Mouse (Mus musculus) testis, adult 2 months (tissue): ENCODE results near the gene E4f1. TPM values are rescaled to one million over a fixed set of nuclear protein-coding genes. Genes with fewer than 3 reads are reported as not detected.
A peak's percentile ranks its signal among the peaks of the same experiment; 100 is the strongest.

Experiments
- H3K27ac ChIP-seq: fragments of 200-500 bp; 2 replicates; pipeline ENCODE4 v1.5.1; 2012; ENCODE audit warnings: low read depth, low read length; ENCODE audit not compliant: control insufficient read depth, insufficient read depth
- H3K27me3 ChIP-seq: fragments of 200-500 bp; 2 replicates; pipeline ENCODE4 v1.6.1; 2012; ENCODE audit warnings: mild to moderate bottlenecking, low read length, moderate library complexity; ENCODE audit not compliant: control insufficient read depth, insufficient read depth
- H3K36me3 ChIP-seq: fragments of 200-500 bp; 2 replicates; pipeline ENCODE4 v1.6.1; 2012; ENCODE audit warnings: mild to moderate bottlenecking, low read length; ENCODE audit not compliant: control insufficient read depth, insufficient read depth
- H3K4me1 ChIP-seq: fragments of 200-500 bp; 2 replicates; pipeline ENCODE4 v1.6.1; 2012; ENCODE audit warnings: low read length; ENCODE audit not compliant: control insufficient read depth, insufficient read depth
- H3K4me3 ChIP-seq: fragments of 200-500 bp; 2 replicates; pipeline ENCODE4 v1.5.1; 2012; ENCODE audit warnings: low read depth, mild to moderate bottlenecking, low read length, moderate library complexity, mixed read lengths; ENCODE audit not compliant: control insufficient read depth
- CTCF ChIP-seq: fragments of 200-500 bp; IDR thresholded peaks from 2 replicates; pipeline ENCODE4 v1.5.1; 2012; ENCODE audit warnings: low read depth, mild to moderate bottlenecking, inconsistent platforms, low read length, moderate library complexity; ENCODE audit not compliant: control insufficient read depth, insufficient read depth, insufficient replicate concordance
- POLR2A ChIP-seq: fragments of 200-500 bp; IDR thresholded peaks from 2 replicates; pipeline ENCODE4 v1.6.1; 2012; ENCODE audit warnings: low read depth, mild to moderate bottlenecking, inconsistent platforms, low read length, moderate library complexity; ENCODE audit not compliant: control insufficient read depth
- polyA plus RNA-seq: library from polyadenylated mRNA; depleted of rRNA; stranded (reverse); fragments of >200 nt; gene quantifications from 2 replicates; pipeline ENCODE4 v1.2.3, GENCODE M21; 2012

E4f1 gene
- polyA plus RNA-seq, 1 experiment, result 69.3 TPM

GRCm38 (mm10) chr17:24505286-24505955, 35.3 kb upstream of the E4f1 start:
- H3K4me1 ChIP-seq, result peaks cover 3% of the 10 kb centered on the region; the same call in 1 of the 2 replicates
- no peaks in the 10 kb centered on the region; the same call in 1 of the 2 replicates for H3K36me3 ChIP-seq
- H3K27ac ChIP-seq, result no peak overlapping the region
- peak overlapping the region; percentile 7 for H3K4me3 ChIP-seq
- TF ChIP-seq POLR2A (no peak), CTCF (no peak)
- no peaks in the 10 kb centered on the region for H3K27me3 ChIP-seq

DNA sequence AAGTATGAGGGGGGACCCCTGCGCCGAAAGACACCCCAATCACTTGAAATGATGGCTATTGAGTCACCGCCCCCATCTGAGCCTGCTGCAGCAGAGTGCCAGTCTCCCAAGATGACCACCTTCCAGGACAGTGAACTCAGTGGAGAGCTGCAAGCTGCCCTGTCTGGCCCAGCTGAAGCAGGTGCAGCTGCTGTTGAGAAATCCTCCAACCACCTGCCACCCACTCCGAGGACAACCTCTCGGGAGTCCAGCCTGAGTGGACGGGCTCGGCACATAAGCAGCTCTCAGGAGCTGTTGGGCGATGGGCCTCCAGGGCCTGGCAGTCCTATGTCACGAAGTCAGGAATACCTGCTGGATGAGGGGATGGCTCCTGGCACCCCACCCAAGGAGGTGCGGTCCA, 34.0 kb upstream of the E4f1 start:
- Histone ChIP-seq H3K27me3 (no peaks in the 10 kb centered on the region), H3K4me3 (no peak overlapping the region), H3K4me1 (peaks cover 3% of the 10 kb centered on the region; the same call in 1 of the 2 replicates), H3K27ac (no peak overlapping the region), H3K36me3 (no peaks in the 10 kb centered on the region)
- TF ChIP-seq POLR2A, result no peak
- no peak for TF ChIP-seq CTCF

GRCm38 (mm10) chr17:24502208-24502607, 32.1 kb upstream of the E4f1 start:
- no peaks in the 10 kb centered on the region for H3K27me3 ChIP-seq
- peaks cover under 1% of the 10 kb centered on the region; the same call in 1 of the 2 replicates for H3K4me1 ChIP-seq
- no peak overlapping the region for H3K4me3 ChIP-seq
- no peak for TF ChIP-seq POLR2A
- TF ChIP-seq CTCF, result peak; percentile 20; the same call in 1 of the 2 replicates
- no peaks in the 10 kb centered on the region for H3K36me3 ChIP-seq
- no peak overlapping the region for H3K27ac ChIP-seq

DNA sequence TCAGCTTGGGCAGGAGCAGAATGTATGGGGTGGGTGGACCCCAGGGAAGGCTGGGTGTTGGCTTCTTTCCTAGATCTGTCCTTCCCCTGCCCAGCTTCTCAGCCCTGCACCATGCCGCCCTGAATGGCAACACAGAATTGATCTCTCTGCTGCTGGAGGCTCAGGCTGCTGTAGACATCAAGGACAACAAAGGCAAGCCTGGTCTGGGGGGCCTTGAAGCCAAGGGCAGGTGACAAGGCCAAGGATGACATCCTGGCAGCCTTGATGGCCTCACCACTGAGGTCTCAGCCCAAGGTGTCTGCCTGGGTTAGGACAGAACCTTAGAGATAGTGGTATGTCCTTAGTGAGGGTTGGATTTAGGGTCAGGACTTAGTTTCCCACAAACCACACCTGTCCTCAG, 25.9 kb upstream of the E4f1 start:
- Histone ChIP-seq H3K4me1 (no peaks in the 10 kb centered on the region), H3K27ac (no peak overlapping the region), H3K27me3 (no peaks in the 10 kb centered on the region), H3K36me3 (no peaks in the 10 kb centered on the region), H3K4me3 (no peak overlapping the region)
- TF ChIP-seq CTCF, result no peak
- TF ChIP-seq POLR2A, result no peak

GRCm38 (mm10) chr17:24495443-24495842, 25.3 kb upstream of the E4f1 start:
- no peak for TF ChIP-seq CTCF
- TF ChIP-seq POLR2A, result no peak
- H3K27ac ChIP-seq, result no peak overlapping the region
- H3K27me3 ChIP-seq, result no peaks in the 10 kb centered on the region
- no peak overlapping the region for H3K4me3 ChIP-seq
- H3K36me3 ChIP-seq, result no peaks in the 10 kb centered on the region
- H3K4me1 ChIP-seq, result no peaks in the 10 kb centered on the region

GRCm38 (mm10) chr17:24494627-24495335, 24.7 kb upstream of the E4f1 start:
- Histone ChIP-seq H3K4me1 (no peaks in the 10 kb centered on the region), H3K27me3 (no peaks in the 10 kb centered on the region), H3K4me3 (no peak overlapping the region), H3K36me3 (no peaks in the 10 kb centered on the region), H3K27ac (no peak overlapping the region)
- TF ChIP-seq CTCF (no peak; the same call in 1 of the 2 replicates), POLR2A (no peak)

DNA sequence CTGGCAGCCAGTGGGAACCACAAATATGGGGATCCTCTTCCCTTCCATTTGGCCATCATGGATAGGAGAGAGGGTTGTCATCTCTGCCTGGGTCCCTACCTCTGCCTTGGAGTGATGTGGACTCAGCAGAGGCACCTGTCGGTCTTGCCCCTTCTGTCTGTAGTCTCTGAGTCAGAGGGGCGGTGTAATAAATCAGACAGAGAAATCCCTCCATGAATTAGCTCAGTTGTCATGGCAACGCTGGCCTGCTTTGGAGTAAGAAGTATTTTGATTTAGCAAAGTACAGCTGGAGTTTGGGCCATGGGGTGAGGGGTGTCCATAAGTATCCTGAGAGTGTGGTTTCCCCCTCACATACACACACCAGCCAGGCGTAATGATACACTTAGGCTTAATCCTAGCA, 20.3 kb upstream of the E4f1 start:
- no peaks in the 10 kb centered on the region for H3K27me3 ChIP-seq
- H3K27ac ChIP-seq, result no peak overlapping the region
- no peak for TF ChIP-seq POLR2A
- TF ChIP-seq CTCF, result no peak
- H3K4me1 ChIP-seq, result peaks cover 8% of the 10 kb centered on the region
- no peaks in the 10 kb centered on the region for H3K36me3 ChIP-seq
- H3K4me3 ChIP-seq, result no peak overlapping the region
